16 mouse cellular contexts compared by ENCODE assay signal in the genomic region with DNA sequence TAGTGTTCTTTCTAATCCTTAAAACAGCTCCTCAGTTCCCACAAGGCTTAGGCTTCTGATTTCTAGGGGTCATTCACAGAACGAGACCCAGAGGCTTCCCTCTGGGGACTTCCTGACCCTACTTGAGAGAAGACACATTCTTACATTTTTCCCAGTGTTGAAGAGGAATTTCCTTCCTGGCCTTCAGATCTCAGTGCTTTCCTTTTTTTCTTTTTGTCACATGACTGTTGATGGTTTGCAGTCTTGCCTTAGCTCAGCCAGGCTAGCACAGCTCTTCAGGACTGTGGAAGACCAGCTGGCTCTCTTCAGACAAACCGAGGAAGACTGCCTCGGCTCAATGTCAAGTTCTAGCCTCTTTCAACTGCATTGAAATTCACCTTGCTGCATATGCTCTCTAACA. TPM values are rescaled to one million over a fixed set of nuclear protein-coding genes. Genes with fewer than 3 reads are reported as not detected.
DNase-seq lines count a peak whose midpoint lies in the region; ATAC-seq and TF ChIP-seq lines count a peak whose summit lies in the region.
"Had no signal": no experiment of that assay in that cellular context is flagged by ENCODE, and none has a peak within 500 bp of the region (broad histone marks: within the 10 kb centered on the region; RNA-seq: fewer than 3 reads in every experiment).

No protein-coding gene starts in this region.

- H3K9ac ChIP-seq in liver, adult 2 months (ENCODE audit: low read depth, low read length) = no peak overlapping the region
- no peak overlapping the region for H3K9ac ChIP-seq in liver, embryonic 11.5 days (ENCODE audit: low read depth, low read length)
- no peak overlapping the region for H3K9ac ChIP-seq in heart, embryonic 16.5 days (ENCODE audit: low read length)
- H3K9ac ChIP-seq in kidney, embryonic 14.5 days (ENCODE audit: low read depth, low read length) = no peak overlapping the region
- H3K9ac ChIP-seq in neural tube, embryonic 15.5 days (replicated peaks) = no peak overlapping the region
- H3K9ac ChIP-seq: forebrain, embryonic 15.5 days; liver, embryonic 13.5 days had no signal

- H3K79me2 ChIP-seq in liver, adult 2 months (ENCODE audit: control insufficient read depth, insufficient read depth, low read length) = no peaks in the 10 kb centered on the region

- H3K4me3 ChIP-seq in liver, adult 2 months (ENCODE audit: insufficient read depth, low read depth, low read length) = no peak overlapping the region
- no peak overlapping the region for H3K4me3 ChIP-seq in liver, embryonic 11.5 days (ENCODE audit: low read depth, low read length)
- no peak overlapping the region for H3K4me3 ChIP-seq in heart, embryonic 16.5 days (ENCODE audit: low read length)
- H3K4me3 ChIP-seq in kidney, embryonic 14.5 days (ENCODE audit: low read length) = no peak overlapping the region
- H3K4me3 ChIP-seq in neural tube, embryonic 15.5 days (replicated peaks) = no peak overlapping the region
- H3K4me3 ChIP-seq: forebrain, embryonic 15.5 days; hindbrain, embryonic 10.5 days; liver, embryonic 13.5 days; myocyte had no signal

- no peak for ATAC-seq in liver, embryonic 11.5 days (replicated peaks; ENCODE audit: low FRiP score)
- peak; percentile 60 for ATAC-seq in heart, embryonic 16.5 days (replicated peaks; ENCODE audit: extremely low read depth, insufficient read depth, low FRiP score)
- peak; percentile 73; the same call in 1 of the 2 replicates for ATAC-seq in kidney, embryonic 14.5 days (ENCODE audit: low FRiP score, low TSS enrichment)
- no peak for ATAC-seq in neural tube, embryonic 15.5 days (ENCODE audit: low FRiP score)
- ATAC-seq: forebrain, embryonic 15.5 days had no signal

- no peaks in the 10 kb centered on the region for H3K36me3 ChIP-seq in liver, adult 2 months (ENCODE audit: control insufficient read depth, insufficient read depth, low read length)
- H3K36me3 ChIP-seq in liver, embryonic 11.5 days (ENCODE audit: control insufficient read depth, insufficient read depth, low read length) = no peaks in the 10 kb centered on the region
- H3K36me3 ChIP-seq in heart, embryonic 16.5 days (ENCODE audit: control insufficient read depth, insufficient read depth) = no peaks in the 10 kb centered on the region
- no peaks in the 10 kb centered on the region for H3K36me3 ChIP-seq in kidney, embryonic 14.5 days (ENCODE audit: control insufficient read depth, insufficient read depth, low read length)
- no peaks in the 10 kb centered on the region for H3K36me3 ChIP-seq in neural tube, embryonic 15.5 days
- H3K36me3 ChIP-seq: forebrain, embryonic 15.5 days; hindbrain, embryonic 10.5 days; liver, embryonic 13.5 days had no signal

- DNase-seq in liver, adult 2 months (ENCODE audit: extremely low read depth, low read depth, low spot score) = peak; percentile 38
- DNase-seq in liver, embryonic 11.5 days (ENCODE audit: low spot score) = no peak
- peak; percentile 18 for DNase-seq in skeletal muscle tissue, adult 2 months (ENCODE audit: low read depth, low spot score)
- DNase-seq in left cerebral cortex, adult 8-10 months (ENCODE audit: low spot score in 2 of 2) = no peak
- DNase-seq in adrenal gland, adult 18-20 months (ENCODE audit: low spot score in 2 of 2) = no peak
- DNase-seq: cerebellum, postnatal 10 days; gastrocnemius, postnatal 10 days; liver, embryonic 13.5 days; right cerebral cortex, postnatal 25 days had no signal

- H3K4me2 ChIP-seq in liver, embryonic 11.5 days = no peak overlapping the region
- H3K4me2 ChIP-seq in heart, embryonic 16.5 days (ENCODE audit: low read depth, low read length) = no peak overlapping the region
- H3K4me2 ChIP-seq in kidney, embryonic 14.5 days (replicated peaks; ENCODE audit: low read depth, low read length) = no peak overlapping the region
- H3K4me2 ChIP-seq in neural tube, embryonic 15.5 days = no peak overlapping the region
- H3K4me2 ChIP-seq: forebrain, embryonic 15.5 days; liver, embryonic 13.5 days; midbrain, embryonic 11.5 days had no signal

- TF ChIP-seq CTCF in liver, adult 2 months (IDR thresholded peaks at IDR 0.05; ENCODE audit: low read depth, low read length) = no peak

- H3K9me3 ChIP-seq in liver, embryonic 11.5 days (ENCODE audit: control insufficient read depth, low read length) = 0 out of 2 replicates have a peak, but pooled peaks cover 3% of the 10 kb centered on the region
- peaks cover 16% of the 10 kb centered on the region for H3K9me3 ChIP-seq in heart, embryonic 16.5 days (replicated peaks; ENCODE audit: control insufficient read depth, low read length)
- H3K9me3 ChIP-seq in kidney, embryonic 14.5 days (ENCODE audit: control insufficient read depth, low read length) = 0 out of 2 replicates have a peak, but pooled peaks cover 5% of the 10 kb centered on the region
- H3K9me3 ChIP-seq in neural tube, embryonic 15.5 days (replicated peaks) = no peaks in the 10 kb centered on the region
- H3K9me3 ChIP-seq: forebrain, embryonic 15.5 days; hindbrain, embryonic 10.5 days; liver, embryonic 13.5 days had no signal

- WGBS in liver, adult 2 months = 75% methylated on average over 3 of the region's 3 CpGs
- WGBS in liver, embryonic 11.5 days = 67% methylated on average over 3 of the region's 3 CpGs
- WGBS in heart, embryonic 16.5 days = 44% methylated on average over 3 of the region's 3 CpGs
- WGBS in kidney, embryonic 14.5 days = 48% methylated on average over 3 of the region's 3 CpGs
- 72% methylated on average over 3 of the region's 3 CpGs for WGBS in neural tube, embryonic 15.5 days

- TF ChIP-seq POLR2A in liver, adult 2 months (IDR thresholded peaks at IDR 0.05; ENCODE audit: extremely low read depth, insufficient read depth, low read length) = no peak

- no peaks in the 10 kb centered on the region for H3K27me3 ChIP-seq in liver, adult 2 months (ENCODE audit: control insufficient read depth, insufficient read depth, low read length)
- H3K27me3 ChIP-seq in liver, embryonic 11.5 days (replicated peaks; ENCODE audit: control insufficient read depth, insufficient read depth, low read length) = no peaks in the 10 kb centered on the region
- no peaks in the 10 kb centered on the region for H3K27me3 ChIP-seq in heart, embryonic 16.5 days (ENCODE audit: control insufficient read depth, insufficient read depth, low read length)
- H3K27me3 ChIP-seq in kidney, embryonic 14.5 days (ENCODE audit: control insufficient read depth, insufficient read depth, low read length) = no peaks in the 10 kb centered on the region
- H3K27me3 ChIP-seq in neural tube, embryonic 15.5 days (replicated peaks) = no peaks in the 10 kb centered on the region
- H3K27me3 ChIP-seq: forebrain, embryonic 15.5 days; liver, embryonic 13.5 days had no signal

- no peaks in the 10 kb centered on the region for H3K4me1 ChIP-seq in liver, adult 2 months (ENCODE audit: control insufficient read depth, insufficient read depth, low read length)
- H3K4me1 ChIP-seq in liver, embryonic 11.5 days (replicated peaks; ENCODE audit: control insufficient read depth, insufficient read depth, low read length) = no peaks in the 10 kb centered on the region
- no peaks in the 10 kb centered on the region for H3K4me1 ChIP-seq in heart, embryonic 16.5 days (ENCODE audit: control insufficient read depth, insufficient read depth, low read length)
- H3K4me1 ChIP-seq in kidney, embryonic 14.5 days (ENCODE audit: control insufficient read depth, insufficient read depth, low read length) = no peaks in the 10 kb centered on the region
- H3K4me1 ChIP-seq in neural tube, embryonic 15.5 days = no peaks in the 10 kb centered on the region
- H3K4me1 ChIP-seq: forebrain, embryonic 15.5 days; hindbrain, embryonic 10.5 days had no signal

- no peak overlapping the region for H3K27ac ChIP-seq in liver, adult 2 months (replicated peaks; ENCODE audit: insufficient read depth, low read depth, low read length)
- no peak overlapping the region for H3K27ac ChIP-seq in liver, embryonic 11.5 days (ENCODE audit: low read depth, low read length)
- no peak overlapping the region for H3K27ac ChIP-seq in heart, embryonic 16.5 days (ENCODE audit: low read length)
- peak overlapping the region; percentile 6; the same call in 1 of the 2 replicates for H3K27ac ChIP-seq in kidney, embryonic 14.5 days (ENCODE audit: low read depth, low read length)
- H3K27ac ChIP-seq in neural tube, embryonic 15.5 days (replicated peaks) = no peak overlapping the region
- H3K27ac ChIP-seq: forebrain, embryonic 15.5 days; hindbrain, embryonic 10.5 days; liver, embryonic 13.5 days had no signal

RNA-seq across cellular contexts. Expression of a gene that starts 7.7 kb away (rescaled TPM):
- total RNA-seq in liver, adult 2 months (2014; rRNA removed) = 0.28 and 0.47 TPM in 2 replicates
- 0.07 and 0.26 TPM in 2 replicates for polyA plus RNA-seq in liver, adult 2 months (2012; rRNA removed)
- polyA plus RNA-seq in liver, embryonic 11.5 days (2014; fragmentation: Nextera tagmentation; extraction: Ambion mirVana) = 55.0 and 55.3 TPM in 2 replicates
- polyA plus RNA-seq in heart, embryonic 16.5 days (2015; fragmentation: Nextera tagmentation; extraction: Ambion mirVana) = 24.1 and 29.2 TPM in 2 replicates
- 30.2 and 48.6 TPM in 2 replicates for polyA plus RNA-seq in kidney, embryonic 14.5 days (2014; fragmentation: Nextera tagmentation; extraction: Ambion mirVana)
- polyA plus RNA-seq in neural tube, embryonic 15.5 days (2015; fragmentation: Nextera tagmentation; extraction: Ambion mirVana) = 47.4 and 47.5 TPM in 2 replicates
- total RNA-seq in left cerebral cortex, adult 8-10 months (2022) = 10 to 100 TPM in 1 of 4 experiments, 1 to 10 TPM in 3; 7.0 to 11.8 (median 9.2) TPM
- 1 to 10 TPM; 2.7 to 3.2 TPM for total RNA-seq in adrenal gland, adult 18-20 months (2021)

RNA-seq across cellular contexts. Expression of a gene that starts 30.3 kb away (rescaled TPM):
- total RNA-seq in liver, adult 2 months (2014; rRNA removed) = not detected in 2 replicates
- not detected in 2 replicates for polyA plus RNA-seq in liver, adult 2 months (2012; rRNA removed)
- 0.41 and 0.78 TPM in 2 replicates for polyA plus RNA-seq in liver, embryonic 11.5 days (2014; fragmentation: Nextera tagmentation; extraction: Ambion mirVana)
- polyA plus RNA-seq in heart, embryonic 16.5 days (2015; fragmentation: Nextera tagmentation; extraction: Ambion mirVana) = 0.30 and 0.32 TPM in 2 replicates
- polyA plus RNA-seq in kidney, embryonic 14.5 days (2014; fragmentation: Nextera tagmentation; extraction: Ambion mirVana) = 2.0 and 2.7 TPM in 2 replicates
- 4.7 and 6.8 TPM in 2 replicates for polyA plus RNA-seq in neural tube, embryonic 15.5 days (2015; fragmentation: Nextera tagmentation; extraction: Ambion mirVana)
- 1 to 10 TPM; 1.3 to 2.6 (median 1.9) TPM for total RNA-seq in left cerebral cortex, adult 8-10 months (2022)
- under 1 TPM; 0.10 to 0.19 TPM for total RNA-seq in adrenal gland, adult 18-20 months (2021)
- total RNA-seq: gastrocnemius, postnatal 10 days had no signal
- polyA plus RNA-seq: myocyte had no signal

Comparison
In these comparisons a context has a peak if more than half of its experiments do, and no peak if none do; other contexts are left out.
1. DNase-seq: peak in liver, adult 2 months (single experiment) and skeletal muscle tissue, adult 2 months (single experiment); none in liver, embryonic 11.5 days (single experiment), left cerebral cortex, adult 8-10 months (0 of 2) and adrenal gland, adult 18-20 months (0 of 2).
2. RNA of a gene that starts 7.7 kb away (polyA plus RNA-seq): 55.0 to 55.3 TPM in liver, embryonic 11.5 days, 30.2 to 48.6 TPM in kidney, embryonic 14.5 days, 47.4 to 47.5 TPM in neural tube, embryonic 15.5 days and 24.1 to 29.2 TPM in heart, embryonic 16.5 days; 0.07 to 0.26 TPM in liver, adult 2 months; every median in the first group is over 10 times any median in the second.
3. ATAC-seq: peak in heart, embryonic 16.5 days (single experiment) and kidney, embryonic 14.5 days (single experiment); none in liver, embryonic 11.5 days (single experiment) and neural tube, embryonic 15.5 days (single experiment).